Mouse (Mus musculus): ENCODE results near the gene Tcp10c. TPM values are rescaled to one million over a fixed set of nuclear protein-coding genes. Genes with fewer than 3 reads are reported as not detected.
"Not testable (repeated sequence)": the region's sequence is repeated elsewhere in the genome, so short reads cannot be mapped to it uniquely, and the experiment has no call there.

The Tcp10c gene
- total RNA-seq, 2 experiments from 2014 or later: not detected

- not testable (repeated sequence) for ATAC-seq (replicated peaks; ENCODE audit: low FRiP score, poor library complexity, severe bottlenecking)
Observed at GRCm38 (mm10) chr17:13379951-13380615, 25.7 kb downstream of the Tcp10c start.

- ATAC-seq (replicated peaks; ENCODE audit: low FRiP score, poor library complexity, severe bottlenecking): not testable (repeated sequence)
Observed at GRCm38 (mm10) chr17:13381286-13381685, 26.9 kb downstream of the Tcp10c start.

DNA sequence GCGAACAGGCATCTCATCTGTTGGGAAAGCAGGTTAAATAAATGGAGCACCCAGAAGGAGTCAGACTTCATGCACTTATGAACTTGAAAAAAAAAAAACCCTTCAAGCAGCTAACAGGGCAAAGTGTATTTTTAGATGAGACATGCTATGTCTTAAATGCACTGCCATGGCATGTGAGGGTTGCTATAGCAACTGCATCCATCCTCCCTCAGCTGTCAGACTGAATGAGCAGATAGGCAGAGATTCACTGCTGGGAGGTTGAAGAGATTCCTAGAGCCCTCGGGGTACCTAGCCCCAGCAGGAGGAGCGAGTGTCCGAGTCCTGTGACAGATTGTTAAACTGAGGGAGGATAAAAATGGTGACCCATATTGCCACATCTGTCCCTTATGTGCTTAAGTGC lies 36.6 kb downstream of the Tcp10c start:
- not testable (repeated sequence) for ATAC-seq (replicated peaks; ENCODE audit: low FRiP score, poor library complexity, severe bottlenecking)

GRCm38 (mm10) chr17:13399961-13400360 lies 45.6 kb downstream of the Tcp10c start:
- not testable (repeated sequence) for ATAC-seq (replicated peaks; ENCODE audit: low FRiP score, poor library complexity, severe bottlenecking)

DNA sequence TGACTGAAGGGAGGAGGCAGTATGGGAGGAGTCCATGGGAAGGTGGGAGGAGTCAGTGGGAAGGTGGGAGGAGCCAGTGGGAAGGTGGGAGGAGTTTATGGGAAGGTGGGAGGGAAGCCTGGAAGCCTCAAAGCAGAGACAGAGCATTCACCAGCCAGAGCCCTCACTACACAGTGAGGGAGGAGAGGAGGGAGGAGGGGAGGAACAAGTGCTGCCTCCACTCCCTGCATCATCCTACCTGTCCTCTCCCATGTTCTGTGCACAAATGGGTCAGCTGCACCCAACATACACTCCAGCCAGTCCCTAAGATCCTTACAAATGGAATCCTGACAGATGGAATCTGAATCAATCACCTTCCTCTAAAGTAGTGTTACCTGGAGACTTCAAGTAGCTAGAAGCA lies 47.7 kb downstream of the Tcp10c start:
- ATAC-seq (replicated peaks; ENCODE audit: low FRiP score, poor library complexity, severe bottlenecking): peak; percentile 32; the same call in 1 of the 2 replicates

- not testable (repeated sequence) for ATAC-seq (replicated peaks; ENCODE audit: low FRiP score, poor library complexity, severe bottlenecking)
Observed at GRCm38 (mm10) chr17:13403527-13404131, 49.3 kb downstream of the Tcp10c start.

DNA sequence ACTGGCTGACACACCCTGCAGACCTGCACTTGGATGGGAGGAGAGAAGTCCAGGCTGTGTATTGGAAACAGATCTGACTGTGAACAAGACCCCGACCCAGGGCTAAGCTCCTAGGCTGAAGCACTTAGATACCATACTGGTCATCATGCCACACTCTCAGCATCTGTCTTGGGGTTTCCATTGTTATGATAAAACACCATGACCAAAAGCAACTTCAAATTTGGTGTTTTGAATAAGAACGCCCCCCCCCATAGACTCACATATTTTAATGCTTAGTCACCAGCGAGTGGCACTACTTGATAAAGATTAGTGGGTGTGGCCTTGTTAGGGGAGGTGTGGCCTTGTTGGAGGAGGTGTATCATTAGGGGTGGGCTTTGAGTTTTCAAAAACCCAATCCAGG lies 51.7 kb downstream of the Tcp10c start:
- ATAC-seq (replicated peaks; ENCODE audit: low FRiP score, poor library complexity, severe bottlenecking): not testable (repeated sequence)

DNA sequence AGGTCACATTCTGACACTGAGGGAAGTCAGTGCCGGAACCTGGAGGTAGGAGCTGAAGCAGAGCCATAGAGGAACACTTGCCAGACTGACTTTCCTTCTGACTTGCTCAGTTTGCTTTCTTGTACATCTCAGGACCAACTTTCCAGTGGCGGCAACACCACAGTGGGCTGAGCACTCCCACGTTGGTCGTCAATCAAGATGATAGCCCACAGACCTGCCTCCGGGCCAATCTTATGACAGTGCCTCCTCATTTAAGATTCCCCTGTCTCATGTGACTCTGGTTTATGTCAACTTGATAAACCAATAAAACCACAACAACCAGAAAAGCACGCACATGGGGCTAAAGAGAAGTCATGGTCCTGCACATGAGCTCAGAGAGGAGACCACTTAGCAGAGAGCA lies 52.3 kb downstream of the Tcp10c start:
- not testable (repeated sequence) for ATAC-seq (replicated peaks; ENCODE audit: low FRiP score, poor library complexity, severe bottlenecking)

GRCm38 (mm10) chr17:13407621-13408256 lies 53.4 kb downstream of the Tcp10c start:
- not testable (repeated sequence) for ATAC-seq (replicated peaks; ENCODE audit: low FRiP score, poor library complexity, severe bottlenecking)

DNA sequence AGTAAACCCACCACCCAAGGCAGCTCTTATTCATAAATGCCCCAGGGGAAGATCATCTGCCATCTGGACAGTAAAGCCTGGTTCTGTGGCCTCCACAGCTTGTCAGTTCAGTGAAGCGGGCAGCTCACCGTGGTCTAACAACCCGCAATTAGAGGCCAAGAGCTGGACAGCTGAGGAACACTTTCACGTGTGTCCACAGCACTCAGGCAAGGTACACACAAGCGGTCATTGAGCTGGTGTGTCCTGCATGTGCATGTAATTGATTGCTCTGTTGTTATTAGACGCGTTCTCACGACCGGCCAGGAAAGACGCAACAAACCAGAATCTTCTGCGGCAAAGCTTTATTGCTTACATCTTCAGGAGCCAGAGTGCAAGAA lies 53.9 kb downstream of the Tcp10c start:
- ATAC-seq (replicated peaks; ENCODE audit: low FRiP score, poor library complexity, severe bottlenecking): peak; percentile 25; the same call in 1 of the 2 replicates

- not testable (repeated sequence) for ATAC-seq (replicated peaks; ENCODE audit: low FRiP score, poor library complexity, severe bottlenecking)
Observed at GRCm38 (mm10) chr17:13421022-13421591, 66.7 kb downstream of the Tcp10c start.

DNA sequence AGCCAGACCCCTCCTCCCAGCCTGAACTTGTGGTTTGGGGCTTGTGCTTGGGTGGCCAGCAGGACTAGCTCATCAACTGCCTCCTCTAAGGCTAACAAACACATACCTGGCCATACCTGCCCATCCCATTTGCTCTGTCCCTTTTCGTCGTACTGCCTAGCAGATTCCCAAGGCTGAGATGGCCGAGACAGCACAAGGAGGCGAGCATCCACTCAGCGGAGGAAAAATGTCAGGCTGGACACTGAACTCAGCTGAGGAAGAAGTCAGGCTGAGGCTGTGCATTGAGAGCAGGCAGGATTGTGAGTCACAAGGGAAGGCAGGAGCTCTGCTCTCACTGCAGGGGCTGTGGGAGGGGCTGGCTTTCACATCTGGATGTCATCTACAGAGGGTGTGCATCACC lies 68.3 kb downstream of the Tcp10c start:
- ATAC-seq (replicated peaks; ENCODE audit: low FRiP score, poor library complexity, severe bottlenecking): not testable (repeated sequence)

DNA sequence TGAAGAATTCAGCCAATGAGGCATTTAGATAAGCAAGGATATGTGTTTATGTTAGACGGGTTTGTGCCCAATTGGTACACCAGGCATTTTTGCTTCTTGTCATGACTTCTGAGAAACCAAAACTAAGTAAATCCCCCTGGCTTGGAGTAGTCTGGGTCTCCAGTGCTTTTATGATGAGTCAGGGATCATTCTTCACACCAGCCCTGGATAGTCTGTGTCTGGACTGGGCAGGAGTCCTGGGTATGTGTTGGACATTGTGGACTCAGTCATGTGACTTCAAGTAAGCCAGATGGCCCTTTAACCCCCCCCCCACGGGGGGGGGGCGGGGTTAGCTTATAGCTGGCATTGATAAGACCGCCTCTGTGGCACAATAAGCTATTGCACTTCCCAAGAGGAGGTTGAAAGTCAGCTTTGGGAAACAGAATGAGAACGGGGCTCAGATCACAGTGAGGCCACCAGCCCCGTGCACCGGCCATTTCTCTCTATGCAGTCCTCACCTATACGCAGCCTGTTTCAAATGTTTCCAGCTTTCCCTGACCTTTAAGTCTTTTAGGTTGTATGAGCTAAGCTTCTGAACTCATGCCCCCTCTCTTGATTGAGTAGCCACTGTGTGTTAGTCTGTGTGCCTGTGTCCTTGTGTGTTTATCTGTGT lies 69.1 kb downstream of the Tcp10c start:
- not testable (repeated sequence) for ATAC-seq (replicated peaks; ENCODE audit: low FRiP score, poor library complexity, severe bottlenecking)

GRCm38 (mm10) chr17:13424321-13424720 lies 69.9 kb downstream of the Tcp10c start:
- not testable (repeated sequence) for ATAC-seq (replicated peaks; ENCODE audit: low FRiP score, poor library complexity, severe bottlenecking)

- not testable (repeated sequence) for ATAC-seq (replicated peaks; ENCODE audit: low FRiP score, poor library complexity, severe bottlenecking)
Observed at GRCm38 (mm10) chr17:13425694-13426093, 71.3 kb downstream of the Tcp10c start.

- not testable (repeated sequence) for ATAC-seq (replicated peaks; ENCODE audit: low FRiP score, poor library complexity, severe bottlenecking)
Observed at GRCm38 (mm10) chr17:13426508-13426907, 72.1 kb downstream of the Tcp10c start.
